Mouse (Mus musculus) lung, postnatal 14 days (tissue): ENCODE results near the gene Adamts12.

Experiments
- DNase-seq: peaks from one replicate; pipeline ENCODE4 v3.0.0; 2021

Gene Adamts12

DNA sequence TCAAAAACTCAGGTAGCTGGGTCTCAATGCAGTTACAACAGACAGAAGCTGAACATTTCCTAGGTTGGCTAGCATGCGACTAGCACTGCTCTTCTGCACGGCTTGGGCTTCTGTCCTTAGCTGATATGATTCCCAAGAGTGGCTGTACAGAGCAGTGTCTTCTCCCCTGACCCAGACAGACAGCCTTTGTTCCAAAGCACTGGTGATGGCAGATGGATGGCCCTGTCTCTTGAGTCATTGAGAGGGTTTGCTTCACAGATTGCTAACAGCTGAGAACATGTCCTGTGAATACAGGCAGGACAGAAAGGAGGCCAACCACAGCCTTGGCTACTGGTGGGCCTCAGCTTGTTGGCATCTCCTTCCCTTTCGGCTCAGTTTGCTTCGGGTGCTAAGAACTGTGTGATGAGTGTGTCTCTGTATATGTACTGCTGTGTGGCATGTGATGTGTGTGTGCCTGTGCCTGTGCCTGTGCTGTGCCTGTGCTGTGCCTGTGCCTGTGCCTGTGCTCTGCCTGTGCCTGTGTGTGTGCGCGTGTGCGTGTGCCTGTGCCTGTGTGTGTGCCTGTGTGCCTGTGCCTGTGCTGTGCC is 109.4 kb downstream of the Adamts12 start:
- peak; percentile 48 for DNase-seq

DNA sequence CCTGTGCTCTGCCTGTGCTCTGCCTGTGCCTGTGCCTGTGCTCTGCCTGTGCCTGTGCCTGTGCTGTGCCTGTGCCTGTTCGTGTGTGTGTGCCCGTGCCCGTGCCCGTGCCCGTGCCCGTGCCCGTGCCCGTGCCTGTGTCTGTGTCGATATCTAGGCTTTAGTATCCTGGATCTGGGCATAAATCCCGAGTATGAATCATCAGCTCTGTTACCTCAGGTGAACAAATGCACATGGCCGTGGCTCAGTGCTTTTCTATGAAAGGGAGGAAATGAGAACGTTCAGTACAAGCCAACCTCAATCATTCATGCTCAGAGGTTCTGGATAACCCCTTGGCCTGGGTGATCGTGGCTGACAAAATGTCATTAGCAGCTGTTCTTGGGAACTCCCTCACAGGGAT is 110.3 kb downstream of the Adamts12 start:
- no peak for DNase-seq

DNA sequence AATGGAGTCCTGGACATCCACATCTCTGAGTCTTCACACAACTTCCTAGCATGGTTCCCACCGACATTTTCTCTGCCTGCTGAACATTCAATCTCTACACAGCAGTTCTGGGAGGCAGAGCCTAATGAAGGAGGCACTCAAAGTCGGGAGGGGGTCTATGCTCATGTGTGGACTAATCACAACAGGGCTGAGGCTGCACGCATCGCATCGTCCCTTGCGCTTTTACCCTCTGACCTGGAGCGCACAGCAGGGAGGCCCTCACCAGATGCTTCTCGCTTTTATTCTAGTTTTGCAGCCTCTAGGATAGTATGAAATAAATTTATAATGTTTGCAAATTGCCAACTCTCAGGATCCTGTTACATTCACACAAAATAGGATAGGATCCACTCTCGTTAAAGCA is 112.9 kb downstream of the Adamts12 start:
- no peak for DNase-seq

DNA sequence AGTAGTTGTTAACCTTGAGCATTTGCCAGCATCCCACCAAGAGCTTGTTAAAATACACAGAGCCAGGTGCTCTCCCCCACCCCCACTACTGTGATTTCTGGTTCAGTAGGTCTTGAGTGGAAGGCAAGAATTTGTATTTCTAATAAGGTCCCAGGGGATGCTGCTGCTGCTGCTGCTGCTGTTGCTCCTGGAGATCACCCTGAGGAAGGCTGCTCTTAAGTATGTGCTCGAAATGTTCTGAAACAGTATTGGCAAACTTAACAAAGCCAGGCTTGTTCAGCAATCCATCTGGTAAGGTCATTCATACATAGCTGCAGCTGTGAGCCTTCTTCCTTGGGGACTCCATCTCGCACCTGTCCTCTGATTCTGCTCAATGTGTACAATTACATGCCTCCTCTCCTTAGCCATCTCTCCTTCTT is 115.2 kb downstream of the Adamts12 start:
- DNase-seq, result no peak

DNA sequence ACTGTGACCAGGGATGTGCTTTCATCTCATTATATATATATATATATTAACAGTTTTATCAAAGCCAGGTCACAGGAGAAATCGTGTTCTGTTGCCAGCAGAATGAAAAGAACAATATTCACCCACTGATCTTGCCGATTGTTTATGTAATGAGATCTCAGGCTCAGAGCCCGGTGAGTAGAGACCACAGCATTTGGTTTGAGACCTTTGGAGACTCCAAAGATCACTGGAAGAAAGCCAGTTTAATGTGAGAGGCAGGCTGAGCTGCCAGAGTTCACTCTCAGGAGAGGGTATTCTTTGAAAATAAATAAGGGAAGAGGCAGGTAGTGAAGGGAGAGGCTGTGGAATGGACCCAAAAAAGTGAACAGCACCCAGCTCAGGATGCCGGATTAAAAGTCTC is 122.1 kb downstream of the Adamts12 start:
- no peak for DNase-seq

DNA sequence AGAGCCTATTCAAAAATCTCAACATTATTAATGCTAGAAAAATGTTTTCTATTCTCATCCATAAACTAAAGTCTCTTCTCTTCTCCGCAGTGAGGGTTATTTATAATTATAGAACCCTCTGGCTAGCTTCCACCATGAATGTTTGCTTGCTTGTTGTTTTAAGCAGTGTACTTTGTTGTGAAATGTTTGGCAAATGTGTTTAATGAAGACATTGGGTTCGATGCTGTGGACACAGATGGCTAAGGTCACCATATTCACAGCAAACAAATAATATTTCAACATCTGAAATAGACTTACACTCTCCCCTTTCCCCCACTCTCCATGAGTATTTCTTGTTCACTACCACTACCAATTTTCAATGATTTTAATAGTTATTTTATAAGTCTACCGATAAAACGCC is 125.9 kb downstream of the Adamts12 start:
- DNase-seq, result no peak

DNA sequence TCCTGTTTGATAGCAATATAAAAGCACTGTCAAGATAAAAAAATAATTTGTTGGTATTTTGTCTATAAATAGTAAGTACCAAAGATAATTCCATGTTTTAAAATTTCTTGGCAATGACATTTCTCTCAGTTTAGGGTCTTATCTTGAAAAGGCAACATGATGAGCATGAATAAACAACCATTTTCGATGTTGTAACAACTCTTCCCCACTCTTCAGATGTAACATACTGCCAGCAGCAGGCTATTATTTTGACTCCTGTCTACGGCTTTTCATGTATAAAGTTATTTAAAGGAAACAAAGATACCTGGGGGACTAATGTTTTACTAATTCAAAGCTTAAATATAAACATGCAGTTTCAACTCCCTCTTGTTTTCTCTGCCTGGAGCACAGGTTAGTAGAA is 128.2 kb downstream of the Adamts12 start:
- DNase-seq, result no peak

DNA sequence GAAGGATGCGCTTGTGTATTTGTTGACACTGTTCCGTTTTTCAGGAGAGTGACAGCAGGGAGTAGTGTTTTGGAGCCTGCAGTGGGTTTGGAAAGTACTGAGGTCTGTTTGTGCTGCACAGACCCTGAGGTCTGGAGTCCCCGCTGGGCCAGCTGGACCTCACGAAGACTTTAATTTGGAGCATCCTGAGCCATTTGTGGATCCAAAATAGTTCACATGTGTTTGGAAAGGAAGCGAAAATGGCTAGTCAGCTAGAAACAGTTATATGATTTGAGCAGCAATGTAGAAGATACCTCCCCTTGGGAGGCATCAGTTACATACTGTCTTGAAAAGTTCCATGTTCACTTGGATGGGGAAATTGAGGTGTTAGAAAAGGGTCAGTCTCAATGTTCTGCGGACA is 132.5 kb downstream of the Adamts12 start:
- no peak for DNase-seq

DNA sequence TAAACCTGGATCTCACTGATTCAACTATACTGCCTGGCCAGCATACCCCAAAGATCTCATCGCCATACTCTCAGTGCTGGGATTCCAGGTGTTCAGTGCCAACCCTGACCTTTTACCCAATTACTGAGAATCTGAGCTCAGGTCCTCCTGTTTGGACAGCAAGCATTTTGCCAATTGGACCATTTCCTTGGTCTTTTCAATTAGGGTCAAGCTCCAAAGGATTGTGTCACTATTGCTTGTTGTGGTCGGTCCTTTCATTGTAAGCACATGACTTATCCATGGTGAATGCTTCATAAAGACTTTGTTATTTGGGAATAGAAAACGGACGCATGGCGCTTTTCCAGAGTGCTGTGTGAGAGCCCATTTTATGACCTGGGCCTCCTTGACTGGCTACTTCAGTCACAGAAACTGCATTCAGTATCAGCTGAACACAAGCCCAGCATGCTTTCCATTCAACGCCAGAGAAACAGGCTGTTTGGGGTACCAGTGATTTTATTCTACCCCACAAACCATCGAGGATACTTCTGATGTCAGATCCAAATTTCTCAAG is 133.7 kb downstream of the Adamts12 start:
- DNase-seq, result no peak

DNA sequence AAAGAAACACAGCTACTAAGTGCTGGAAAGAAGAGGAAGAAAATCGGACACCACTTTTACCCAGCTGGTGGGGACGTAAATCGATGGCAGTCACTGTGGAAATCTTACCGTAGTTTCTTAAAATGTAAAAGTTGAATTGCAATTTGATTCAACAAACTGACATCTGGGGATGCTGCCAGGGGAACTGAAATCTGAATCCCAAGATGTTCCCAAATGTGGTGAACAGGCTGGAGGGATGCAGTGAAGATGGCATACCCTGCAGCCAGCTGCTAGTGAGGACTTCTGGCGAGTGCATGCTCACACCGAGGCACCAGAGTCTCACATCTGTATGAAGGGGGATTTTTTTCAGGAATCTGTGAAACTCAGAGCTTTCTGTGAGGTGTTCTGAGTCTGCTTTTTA is 138.5 kb downstream of the Adamts12 start:
- DNase-seq, result no peak

DNA sequence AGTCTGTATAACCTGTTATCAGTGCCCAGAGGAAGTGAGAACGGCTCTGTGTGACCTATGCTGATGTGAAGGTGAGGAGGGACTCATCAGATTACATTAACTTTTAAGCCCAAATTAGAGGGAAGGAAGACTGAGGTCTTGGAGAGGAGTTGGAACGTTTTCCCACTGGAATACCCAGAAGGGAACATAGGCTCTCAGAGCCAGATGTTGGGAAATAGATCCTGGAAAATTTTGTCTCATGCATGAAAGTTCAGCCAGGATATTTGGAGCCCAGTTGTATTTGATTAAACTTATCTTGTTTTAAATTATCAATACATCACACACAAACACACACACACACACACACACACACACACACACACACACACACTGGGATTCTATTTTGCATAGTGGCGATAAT is 140.3 kb downstream of the Adamts12 start:
- no peak for DNase-seq

DNA sequence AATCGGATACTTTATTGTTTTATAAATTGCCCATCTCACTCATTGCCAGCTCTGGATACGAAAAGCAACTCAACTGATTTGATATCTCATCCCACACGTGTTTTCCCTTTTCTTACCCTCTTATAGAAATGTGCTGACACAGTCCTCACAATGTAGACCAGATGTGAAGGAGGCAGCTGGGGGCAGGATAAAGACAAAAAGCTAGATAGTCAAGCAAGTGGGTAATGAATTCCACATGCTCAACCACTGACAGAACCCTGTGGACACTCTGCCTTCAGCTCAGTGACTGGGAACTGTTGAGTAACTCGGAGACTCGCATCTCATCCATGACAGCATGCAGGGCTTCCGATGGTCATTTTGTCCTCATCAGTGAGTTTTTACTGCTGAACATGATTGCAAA is 146.4 kb downstream of the Adamts12 start:
- no peak for DNase-seq

DNA sequence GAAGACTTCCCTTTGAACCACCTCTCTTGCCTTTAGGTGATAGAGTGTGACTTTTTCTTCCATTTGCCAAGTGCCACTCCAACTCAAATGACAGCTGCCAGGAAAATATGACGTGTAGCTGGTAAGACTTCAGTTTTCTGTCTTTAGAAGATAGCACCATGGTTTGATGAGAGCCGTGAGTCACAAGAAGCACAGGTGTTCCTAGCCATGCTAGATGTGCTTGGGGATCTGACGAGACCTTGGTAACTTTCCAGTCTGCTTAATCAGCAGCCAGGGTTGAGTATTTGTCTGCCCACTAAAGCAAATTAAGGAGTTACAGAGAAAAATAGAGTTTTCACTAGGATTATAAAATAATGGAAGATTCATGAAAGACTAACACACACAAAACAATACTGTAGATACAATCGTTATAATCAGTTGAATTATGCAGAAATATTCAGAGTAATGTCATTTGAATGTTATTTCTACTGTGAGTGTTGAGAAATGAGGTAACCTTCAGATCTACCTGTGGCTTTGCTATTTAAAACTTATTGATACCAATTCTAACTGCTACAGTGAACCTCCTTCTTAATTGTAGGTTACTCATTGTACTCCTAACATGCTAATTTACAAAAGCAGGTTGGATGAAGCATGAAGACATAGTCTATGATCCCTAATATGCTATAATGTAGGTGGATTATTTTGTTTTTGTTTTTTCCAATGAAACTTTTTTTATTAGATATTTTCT is 169.5 kb downstream of the Adamts12 start:
- DNase-seq, result no peak

DNA sequence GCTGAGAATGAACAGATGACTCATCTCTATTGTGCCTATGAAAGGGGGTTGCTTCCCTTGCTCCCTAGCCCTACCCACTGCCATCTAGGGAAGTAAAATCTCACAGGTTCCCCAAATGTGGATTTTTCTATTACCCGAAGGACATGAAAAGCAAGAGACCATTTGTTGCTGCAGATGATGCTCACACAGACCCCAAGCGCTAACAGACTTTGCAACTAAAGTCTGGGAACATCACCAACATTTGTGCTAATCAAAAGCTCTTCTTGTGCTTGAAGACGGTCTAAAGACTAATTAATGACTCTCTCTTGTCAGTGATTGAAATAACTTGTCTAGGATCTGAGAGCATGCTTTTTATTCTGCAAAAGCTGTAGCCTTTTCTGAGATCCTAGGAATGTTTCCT is 175.8 kb downstream of the Adamts12 start:
- no peak for DNase-seq

DNA sequence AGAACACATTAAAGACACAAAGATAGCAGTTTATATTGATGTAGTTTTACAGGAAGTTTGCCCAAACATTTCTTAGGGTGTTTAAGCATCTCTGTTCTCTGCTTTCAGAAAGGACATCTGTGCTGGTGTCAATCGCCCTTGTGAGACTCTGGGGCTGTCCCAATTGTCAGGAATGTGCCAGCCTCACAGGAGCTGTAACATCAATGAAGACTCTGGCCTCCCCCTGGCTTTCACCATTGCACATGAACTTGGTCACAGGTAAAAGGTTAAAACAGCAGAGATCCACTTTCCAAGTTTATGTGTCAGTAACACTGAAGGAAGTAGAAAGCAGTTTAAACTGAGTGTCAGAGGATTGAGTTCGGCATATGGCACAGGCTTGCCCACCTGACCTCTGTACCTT is 176.7 kb downstream of the Adamts12 start:
- no peak for DNase-seq

DNA sequence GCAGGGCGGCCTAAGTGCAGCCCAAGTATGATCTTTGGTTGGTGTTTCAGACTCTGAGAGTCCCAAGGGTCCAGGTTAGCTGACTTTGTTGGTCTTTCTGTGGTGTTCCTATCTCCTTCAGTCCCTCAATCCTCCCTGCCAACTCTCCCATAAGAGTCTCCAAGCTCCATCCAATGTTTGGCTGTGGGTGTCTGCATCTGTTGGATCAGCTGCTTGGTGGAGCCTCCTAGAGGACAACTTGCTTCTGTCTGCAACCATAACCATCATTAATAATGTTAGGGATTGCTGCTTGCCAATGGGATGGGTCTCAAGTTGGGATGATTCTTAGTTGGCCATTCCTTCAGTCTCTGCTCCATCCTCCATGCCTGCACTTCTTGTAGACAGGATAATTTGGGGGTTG is 181.8 kb downstream of the Adamts12 start:
- no peak for DNase-seq

DNA sequence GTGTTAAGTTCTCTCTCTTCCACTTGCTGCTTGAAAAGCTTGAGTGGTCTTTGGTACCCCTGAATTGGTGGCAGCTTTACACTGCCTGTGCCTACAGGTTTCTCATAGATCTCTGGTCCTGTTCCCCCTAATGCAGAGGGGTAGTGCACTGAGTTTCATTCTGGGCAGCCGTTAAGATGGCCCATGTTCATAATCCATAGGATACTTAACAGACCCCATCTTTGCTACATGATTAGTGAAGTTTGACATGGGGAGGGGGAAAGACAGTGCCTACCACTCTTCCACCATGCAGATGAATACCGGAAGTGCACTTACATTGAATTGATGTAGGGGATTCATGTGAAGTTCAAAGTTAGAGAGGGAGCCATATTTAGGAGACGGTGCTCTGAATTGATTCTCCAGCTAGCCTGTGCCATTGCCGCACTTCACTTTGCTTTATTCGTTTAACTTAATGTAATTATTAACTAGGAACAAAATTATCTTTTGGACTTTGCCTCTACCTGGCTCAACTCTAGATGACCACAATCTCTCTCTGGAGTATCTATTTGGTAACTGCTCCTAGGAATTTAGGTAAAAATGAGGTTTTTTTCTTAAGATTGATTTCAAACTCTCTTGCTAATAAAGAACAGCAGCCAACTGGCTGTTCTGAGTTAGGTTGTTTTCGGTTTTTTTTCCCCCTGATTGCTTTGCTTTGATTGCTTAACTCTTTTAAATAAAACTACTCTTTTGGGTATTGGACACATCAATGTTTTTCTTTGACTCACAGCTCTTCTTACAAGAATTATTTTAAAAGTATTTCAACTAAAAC is 214.9 kb downstream of the Adamts12 start:
- no peak for DNase-seq

DNA sequence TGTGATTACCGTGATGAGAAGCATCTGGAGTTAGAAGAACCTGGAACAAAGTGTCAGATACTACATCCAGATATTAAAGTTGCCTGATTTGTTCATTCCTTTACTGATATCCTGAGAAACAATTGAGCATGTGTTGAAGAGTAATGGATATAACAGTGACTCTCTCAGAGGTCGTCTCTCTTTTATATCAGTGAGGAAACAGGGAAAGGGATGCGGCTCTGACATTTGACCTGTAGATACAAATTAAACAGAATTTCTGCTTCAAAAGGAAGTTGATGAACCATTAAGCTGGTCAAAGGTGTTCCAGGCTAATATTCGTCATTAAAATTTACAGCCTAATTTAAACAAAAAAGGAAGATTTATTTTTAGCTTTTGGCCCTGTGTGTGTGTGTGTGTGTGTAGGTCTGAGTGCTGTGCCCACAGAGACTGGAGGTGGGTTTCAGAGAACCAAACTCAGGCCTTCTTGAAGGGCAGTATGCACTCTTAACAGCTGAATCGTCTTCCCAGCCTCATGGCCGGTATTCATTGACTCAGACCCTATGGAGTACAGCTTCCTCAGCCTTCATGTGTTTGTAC is 216.2 kb downstream of the Adamts12 start:
- DNase-seq, result no peak

DNA sequence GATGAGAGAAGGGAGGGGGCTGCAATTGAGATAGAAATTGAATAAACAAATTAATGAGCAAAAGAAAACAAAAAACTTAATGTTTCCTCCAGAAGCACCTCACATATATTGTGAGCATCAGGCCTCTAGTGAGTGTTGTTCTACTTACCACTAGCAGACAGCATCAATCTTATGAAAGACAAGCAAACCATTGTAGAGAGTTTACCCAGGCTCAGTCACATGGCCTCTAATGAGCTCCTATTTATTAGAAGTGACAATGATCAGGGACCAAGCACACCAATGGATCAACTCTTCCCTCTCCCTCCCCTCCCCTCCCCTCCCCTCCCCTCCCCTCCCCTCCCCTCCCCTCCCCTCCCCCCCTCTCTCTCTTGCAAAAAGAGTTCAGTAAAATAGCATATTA is 218.6 kb downstream of the Adamts12 start:
- no peak for DNase-seq

DNA sequence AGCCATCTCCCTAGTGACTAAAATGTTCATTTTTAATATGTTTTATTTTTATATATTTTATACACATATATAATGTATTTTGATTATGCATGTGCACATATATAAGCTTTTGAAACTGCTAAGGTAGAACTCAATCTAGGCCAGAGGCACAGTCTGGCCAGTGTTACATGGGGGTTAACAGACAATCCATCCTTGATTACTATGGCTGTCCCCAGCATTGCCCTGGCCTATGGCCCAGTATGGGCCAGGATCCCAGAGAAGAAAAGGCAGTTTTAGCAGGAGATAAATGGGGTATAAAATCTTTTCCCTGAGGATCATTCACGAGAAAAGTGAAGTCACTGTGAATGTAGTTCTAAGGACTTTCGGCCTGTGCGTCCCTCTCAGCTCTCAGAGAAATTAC is 223.2 kb downstream of the Adamts12 start:
- no peak for DNase-seq

DNA sequence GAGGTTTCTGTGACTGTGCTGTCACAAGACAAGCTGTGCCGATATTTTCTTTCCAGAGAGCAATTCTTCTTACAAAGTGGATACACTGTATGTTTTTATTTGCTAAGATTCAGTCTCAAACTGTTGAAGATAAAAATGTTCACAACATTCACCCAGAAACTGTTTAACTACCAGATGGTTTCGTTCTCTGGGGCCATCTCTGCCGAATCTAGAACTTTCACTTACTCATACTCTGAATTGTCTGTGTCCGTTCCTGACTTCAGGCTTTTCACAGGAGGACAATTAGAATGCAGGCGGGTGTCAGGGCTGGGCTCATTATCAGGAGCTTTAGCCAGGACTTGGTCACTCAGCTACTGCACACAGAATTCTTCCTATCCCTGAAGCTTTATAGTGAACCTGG is 227.7 kb downstream of the Adamts12 start:
- DNase-seq, result no peak

DNA sequence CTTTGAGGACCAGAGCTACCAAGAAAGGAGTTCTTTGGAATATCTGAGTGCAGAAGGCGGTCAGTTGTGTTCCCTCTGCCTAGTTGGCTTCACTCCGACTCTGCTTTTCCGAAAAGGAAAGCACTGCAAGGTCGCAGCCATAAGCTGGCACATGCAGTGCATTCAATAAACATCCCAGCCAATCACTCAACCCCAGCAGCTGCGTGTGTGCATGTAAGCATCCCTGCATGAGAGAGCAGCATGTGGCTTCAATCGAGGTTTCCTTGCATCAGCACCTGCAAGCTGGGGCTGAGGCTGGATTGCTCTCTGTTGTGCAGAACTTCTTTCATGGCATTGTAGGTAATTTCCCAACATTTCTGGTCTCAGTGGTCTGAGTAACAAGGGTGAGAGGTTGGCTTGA is 230.4 kb downstream of the Adamts12 start:
- no peak for DNase-seq

DNA sequence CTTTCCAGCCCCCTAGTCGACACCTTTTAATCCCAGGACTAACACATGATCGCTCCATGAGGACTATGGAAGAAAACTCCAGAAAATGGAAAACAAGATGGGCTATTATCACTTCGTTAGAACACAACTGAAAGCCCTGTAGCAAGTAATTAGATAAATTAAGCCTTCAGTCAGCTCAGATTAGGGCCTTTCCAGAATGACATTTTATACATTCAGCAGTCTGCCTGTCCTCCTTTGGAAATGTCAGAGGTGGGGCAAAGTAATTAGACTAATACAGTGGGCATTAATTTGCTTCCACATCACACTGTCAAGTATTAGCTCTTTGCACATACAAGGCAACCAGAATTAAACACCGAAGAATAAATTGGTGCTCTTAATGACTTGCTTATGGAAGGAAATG is 233.4 kb downstream of the Adamts12 start:
- no peak for DNase-seq

DNA sequence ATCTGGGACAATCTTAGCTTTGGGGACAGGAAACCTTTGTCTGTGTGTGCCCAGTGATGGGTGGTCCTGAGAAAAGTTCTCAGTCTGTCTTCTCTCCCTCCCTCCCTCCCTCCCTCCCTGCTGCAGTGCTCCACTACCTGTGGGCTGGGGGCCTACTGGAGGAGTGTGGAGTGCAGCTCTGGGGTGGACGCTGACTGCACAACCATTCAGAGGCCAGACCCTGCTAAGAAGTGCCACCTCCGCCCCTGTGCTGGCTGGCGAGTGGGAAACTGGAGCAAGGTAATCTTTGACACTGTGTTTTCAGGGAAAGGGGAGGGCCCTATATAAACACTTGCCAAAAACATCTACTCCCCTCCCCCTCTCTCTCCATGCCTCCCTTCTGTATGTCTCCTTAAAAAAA is 252.5 kb downstream of the Adamts12 start:
- no peak for DNase-seq
